Mouse (Mus musculus): Measurements from ENCODE around the gene Ugcg. TPM values are rescaled to one million over a fixed set of nuclear protein-coding genes. Genes with fewer than 3 reads are reported as not detected.

Gene Ugcg
- polyA plus RNA-seq, 1 experiment from 2014 or later: 24.7 TPM

DNA sequence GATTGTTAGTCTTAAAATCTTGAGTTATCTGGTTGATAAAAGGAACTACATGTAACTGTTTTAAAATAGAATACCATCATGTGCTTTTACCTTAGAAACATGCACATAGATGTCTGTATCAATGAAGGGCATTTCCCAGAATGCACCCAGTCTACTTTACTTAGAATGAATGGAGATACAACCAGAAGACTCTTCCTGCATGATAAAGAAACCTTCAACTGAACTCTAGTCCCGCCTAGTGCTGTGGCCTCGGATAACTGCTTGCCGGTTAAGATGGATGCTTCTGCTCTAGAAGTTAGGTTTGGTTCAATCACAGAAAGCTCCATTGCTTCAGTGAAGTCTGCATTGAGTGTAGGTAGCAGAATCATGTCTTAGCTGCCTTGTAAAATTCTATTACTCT lies 26.5 kb downstream of the Ugcg start:
- H3K36me3 ChIP-seq (replicated peaks; ENCODE audit: control insufficient read depth, insufficient read depth): peaks cover 65% of the 10 kb centered on the region
- no peaks in the 10 kb centered on the region for H3K4me1 ChIP-seq (replicated peaks; ENCODE audit: control insufficient read depth, insufficient read depth, low read length)
- H3K27ac ChIP-seq: no peak overlapping the region
- 94% methylated on average over 3 of the region's 3 CpGs for WGBS
- no peaks in the 10 kb centered on the region for H3K9me3 ChIP-seq (ENCODE audit: control insufficient read depth, low read length)
- ATAC-seq (ENCODE audit: low FRiP score): no peak
- H3K4me2 ChIP-seq (replicated peaks): no peak overlapping the region
- no peaks in the 10 kb centered on the region for H3K27me3 ChIP-seq (ENCODE audit: control insufficient read depth, insufficient read depth, low read length)
- H3K9ac ChIP-seq: no peak overlapping the region
- no peak overlapping the region for H3K4me3 ChIP-seq (replicated peaks; ENCODE audit: low read length)
- no peak for DNase-seq (ENCODE audit: low spot score)

DNA sequence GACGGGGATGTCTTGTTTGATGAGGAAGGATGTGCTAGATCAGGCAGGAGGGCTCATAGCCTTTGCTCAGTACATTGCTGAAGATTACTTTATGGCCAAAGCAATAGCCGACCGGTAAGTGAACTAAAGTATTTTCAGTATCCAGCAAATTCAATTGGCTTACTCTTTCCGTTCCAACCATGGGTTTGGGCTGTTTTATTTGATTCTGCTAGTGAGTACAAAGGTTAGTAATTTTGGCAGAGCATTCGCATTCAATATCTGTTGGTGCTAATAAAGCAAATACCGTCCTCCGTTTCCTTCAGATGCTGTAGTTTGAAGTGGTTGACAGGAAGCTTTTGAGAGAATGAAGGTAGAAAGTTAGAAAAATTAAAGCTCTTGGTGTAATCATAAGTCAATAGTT lies 28.0 kb downstream of the Ugcg start:
- WGBS: 98% methylated on average over 7 of the region's 7 CpGs
- Histone ChIP-seq H3K36me3 (replicated peaks; ENCODE audit: control insufficient read depth, insufficient read depth) (peaks cover 70% of the 10 kb centered on the region), H3K4me1 (replicated peaks; ENCODE audit: control insufficient read depth, insufficient read depth, low read length) (no peaks in the 10 kb centered on the region), H3K9me3 (ENCODE audit: control insufficient read depth, low read length) (no peaks in the 10 kb centered on the region), H3K4me3 (replicated peaks; ENCODE audit: low read length) (no peak overlapping the region), H3K27me3 (ENCODE audit: control insufficient read depth, insufficient read depth, low read length) (no peaks in the 10 kb centered on the region), H3K9ac (no peak overlapping the region), H3K27ac (no peak overlapping the region), H3K4me2 (replicated peaks) (no peak overlapping the region)
- DNase-seq (ENCODE audit: low spot score) (no peak), ATAC-seq (ENCODE audit: low FRiP score) (no peak)

DNA sequence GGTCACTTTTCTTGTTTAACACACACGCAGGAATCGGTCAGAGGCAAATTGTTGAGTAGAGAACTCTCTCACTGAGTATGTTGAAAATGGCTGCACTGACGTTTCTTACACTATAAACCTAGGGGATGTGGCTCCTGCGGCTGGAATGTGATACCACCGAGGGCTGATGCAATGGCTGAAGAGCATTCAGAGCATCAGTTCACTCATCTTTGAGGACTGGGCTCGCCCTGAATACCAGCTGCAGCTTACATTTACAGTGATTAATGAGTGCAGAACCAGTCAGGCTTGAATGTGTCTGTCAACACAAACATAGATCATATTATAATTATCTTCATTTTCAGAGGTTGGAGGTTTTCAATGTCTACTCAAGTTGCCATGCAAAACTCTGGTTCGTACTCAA lies 29.1 kb downstream of the Ugcg start:
- DNase-seq (ENCODE audit: low spot score): no peak
- Histone ChIP-seq H3K9me3 (ENCODE audit: control insufficient read depth, low read length) (no peaks in the 10 kb centered on the region), H3K4me3 (replicated peaks; ENCODE audit: low read length) (no peak overlapping the region), H3K4me1 (replicated peaks; ENCODE audit: control insufficient read depth, insufficient read depth, low read length) (no peaks in the 10 kb centered on the region), H3K27me3 (ENCODE audit: control insufficient read depth, insufficient read depth, low read length) (no peaks in the 10 kb centered on the region), H3K4me2 (replicated peaks) (no peak overlapping the region), H3K9ac (no peak overlapping the region), H3K27ac (no peak overlapping the region), H3K36me3 (replicated peaks; ENCODE audit: control insufficient read depth, insufficient read depth) (peaks cover 73% of the 10 kb centered on the region)
- no peak for ATAC-seq (ENCODE audit: low FRiP score)
- 89% methylated on average over 7 of the region's 7 CpGs for WGBS

DNA sequence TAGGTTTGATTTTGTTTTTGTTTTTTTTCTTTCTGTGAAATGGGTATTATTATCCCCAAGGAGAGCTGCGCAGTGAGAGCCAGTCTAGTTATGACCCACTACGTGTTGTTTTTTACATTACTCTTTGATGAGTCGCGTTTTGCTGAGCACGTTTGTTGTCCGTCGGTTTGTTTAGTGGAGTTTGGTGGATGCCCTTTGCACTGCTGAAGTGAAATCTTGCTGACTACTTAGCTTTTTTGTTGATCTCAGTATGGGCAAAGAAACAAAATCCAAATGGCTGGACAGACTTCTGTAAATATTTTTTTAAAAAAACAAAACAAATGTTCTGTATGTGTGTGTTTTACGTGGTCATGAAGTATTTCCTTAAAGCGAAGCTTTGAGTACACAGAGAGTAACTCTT lies 33.2 kb downstream of the Ugcg start:
- H3K36me3 ChIP-seq (replicated peaks; ENCODE audit: control insufficient read depth, insufficient read depth): peaks cover 53% of the 10 kb centered on the region
- H3K9ac ChIP-seq: no peak overlapping the region

DNA sequence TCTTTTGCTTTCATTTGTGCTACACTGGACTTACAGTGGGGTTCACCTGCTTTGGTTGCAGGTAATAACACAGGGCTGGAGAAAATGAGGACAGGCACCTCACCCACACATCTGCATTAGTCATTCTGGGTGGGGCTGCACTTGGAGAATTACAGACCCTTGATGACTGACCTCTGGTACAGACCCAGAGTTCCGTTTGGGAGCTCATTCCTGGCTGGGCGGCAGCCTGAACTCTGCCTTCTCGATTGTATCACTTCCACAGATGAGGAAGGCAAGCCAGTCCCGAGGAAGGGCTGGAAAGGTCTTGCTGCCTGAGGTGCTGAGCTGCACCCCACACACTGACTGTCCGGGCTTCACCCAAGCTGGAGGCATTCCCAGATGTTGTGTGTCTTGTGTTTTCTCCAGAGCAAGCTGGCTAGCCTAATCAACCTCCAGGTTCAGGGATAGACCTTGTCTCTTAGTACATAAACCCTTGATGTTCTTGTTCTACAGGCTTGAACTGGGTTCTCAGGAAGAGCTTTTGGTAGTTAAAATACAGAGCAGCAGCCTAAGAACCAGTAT lies 34.1 kb downstream of the Ugcg start:
- no peak for DNase-seq (ENCODE audit: low spot score)
- H3K9me3 ChIP-seq (ENCODE audit: control insufficient read depth, low read length): no peaks in the 10 kb centered on the region
- H3K36me3 ChIP-seq (replicated peaks; ENCODE audit: control insufficient read depth, insufficient read depth): peaks cover 45% of the 10 kb centered on the region
- no peak for ATAC-seq (ENCODE audit: low FRiP score)
- H3K4me1 ChIP-seq (replicated peaks; ENCODE audit: control insufficient read depth, insufficient read depth, low read length): no peaks in the 10 kb centered on the region
- no peak overlapping the region for H3K27ac ChIP-seq
- H3K9ac ChIP-seq: no peak overlapping the region
- H3K27me3 ChIP-seq (ENCODE audit: control insufficient read depth, insufficient read depth, low read length): no peaks in the 10 kb centered on the region
- H3K4me3 ChIP-seq (replicated peaks; ENCODE audit: low read length): no peak overlapping the region
- 92% methylated on average over 5 of the region's 5 CpGs for WGBS
- H3K4me2 ChIP-seq (replicated peaks): no peak overlapping the region

More for the DNA sequence above, 33.2 kb downstream of the Ugcg start:
- Histone ChIP-seq H3K4me1 (replicated peaks; ENCODE audit: control insufficient read depth, insufficient read depth, low read length) (no peaks in the 10 kb centered on the region), H3K27me3 (ENCODE audit: control insufficient read depth, insufficient read depth, low read length) (no peaks in the 10 kb centered on the region), H3K9me3 (ENCODE audit: control insufficient read depth, low read length) (no peaks in the 10 kb centered on the region), H3K27ac (no peak overlapping the region), H3K4me3 (replicated peaks; ENCODE audit: low read length) (no peak overlapping the region), H3K4me2 (replicated peaks) (no peak overlapping the region)
- DNase-seq (ENCODE audit: low spot score) (no peak), ATAC-seq (ENCODE audit: low FRiP score) (no peak)
- 90% methylated on average over 9 of the region's 9 CpGs for WGBS

DNA sequence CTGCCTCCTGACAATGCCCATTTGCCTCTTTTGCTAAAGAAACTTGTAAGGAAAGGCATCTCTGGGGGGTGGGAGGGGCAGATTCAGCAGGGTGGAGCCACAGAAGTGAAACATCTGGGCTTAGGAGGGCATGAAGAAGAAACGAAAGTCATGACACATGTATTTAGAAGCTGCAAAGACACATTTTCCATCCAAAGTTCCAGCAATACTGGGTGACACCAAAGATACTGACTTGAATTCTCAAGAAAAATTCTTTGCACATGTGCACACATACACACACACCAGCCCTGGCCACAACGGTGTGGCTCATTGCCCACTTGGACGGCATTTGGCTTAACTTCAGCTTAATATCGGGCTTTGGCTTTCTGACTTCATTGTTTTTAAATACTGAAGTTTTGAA lies 35.8 kb downstream of the Ugcg start:
- ATAC-seq (ENCODE audit: low FRiP score): no peak
- Histone ChIP-seq H3K4me3 (replicated peaks; ENCODE audit: low read length) (no peak overlapping the region), H3K4me2 (replicated peaks) (no peak overlapping the region), H3K9me3 (ENCODE audit: control insufficient read depth, low read length) (no peaks in the 10 kb centered on the region), H3K4me1 (replicated peaks; ENCODE audit: control insufficient read depth, insufficient read depth, low read length) (no peaks in the 10 kb centered on the region), H3K36me3 (replicated peaks; ENCODE audit: control insufficient read depth, insufficient read depth) (peaks cover 31% of the 10 kb centered on the region), H3K27me3 (ENCODE audit: control insufficient read depth, insufficient read depth, low read length) (no peaks in the 10 kb centered on the region), H3K27ac (no peak overlapping the region), H3K9ac (no peak overlapping the region)
- DNase-seq (ENCODE audit: low spot score): no peak
- 94% methylated on average over 4 of the region's 4 CpGs for WGBS

DNA sequence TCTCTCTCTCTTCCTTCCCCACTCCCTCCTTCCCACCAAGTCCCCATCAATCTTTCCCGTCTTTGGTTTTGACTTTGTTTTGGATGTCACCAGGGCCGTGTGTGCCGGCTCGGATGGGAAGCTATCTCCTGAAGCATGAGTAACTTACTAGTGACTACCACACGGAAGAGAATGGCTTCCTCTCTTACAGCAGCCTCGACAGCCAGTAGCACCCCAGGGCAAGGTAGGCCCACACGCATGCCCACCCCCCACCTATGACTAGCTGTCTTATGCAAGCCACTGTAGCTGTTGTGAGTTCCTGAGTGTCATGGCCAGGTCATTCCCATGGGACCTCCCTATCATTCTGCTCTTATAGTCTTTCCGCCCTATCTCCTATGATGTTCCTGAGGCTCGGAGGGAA lies 38.0 kb downstream of the Ugcg start:
- DNase-seq (ENCODE audit: low spot score): no peak
- H3K9ac ChIP-seq: no peak overlapping the region
- 88% methylated on average over 9 of the region's 9 CpGs for WGBS
- H3K27ac ChIP-seq: no peak overlapping the region
- H3K36me3 ChIP-seq (replicated peaks; ENCODE audit: control insufficient read depth, insufficient read depth): peaks cover 19% of the 10 kb centered on the region
- no peak overlapping the region for H3K4me3 ChIP-seq (replicated peaks; ENCODE audit: low read length)
- H3K9me3 ChIP-seq (ENCODE audit: control insufficient read depth, low read length): no peaks in the 10 kb centered on the region
- H3K4me2 ChIP-seq (replicated peaks): no peak overlapping the region
- no peaks in the 10 kb centered on the region for H3K4me1 ChIP-seq (replicated peaks; ENCODE audit: control insufficient read depth, insufficient read depth, low read length)
- ATAC-seq (ENCODE audit: low FRiP score): no peak
- H3K27me3 ChIP-seq (ENCODE audit: control insufficient read depth, insufficient read depth, low read length): no peaks in the 10 kb centered on the region

DNA sequence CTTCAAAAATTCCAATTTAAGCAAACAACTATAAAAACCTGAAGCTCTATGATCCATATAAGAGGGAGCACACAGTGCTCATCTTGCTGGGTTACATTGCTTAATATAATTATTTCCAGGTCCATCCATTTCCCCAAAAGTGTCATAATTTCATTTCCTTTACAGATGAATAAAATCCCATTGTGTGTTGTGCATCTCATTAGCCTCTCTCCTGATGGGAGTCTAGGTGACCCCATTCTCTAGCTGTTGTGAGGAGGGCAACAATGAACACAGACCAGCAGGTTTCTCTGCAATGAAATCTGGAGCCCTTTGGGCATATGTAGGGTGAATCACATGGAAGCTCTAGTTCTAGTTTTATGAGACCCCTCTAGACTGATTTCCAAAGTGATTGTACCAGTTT lies 39.9 kb downstream of the Ugcg start:
- Histone ChIP-seq H3K9ac (no peak overlapping the region), H3K27me3 (ENCODE audit: control insufficient read depth, insufficient read depth, low read length) (no peaks in the 10 kb centered on the region), H3K4me1 (replicated peaks; ENCODE audit: control insufficient read depth, insufficient read depth, low read length) (no peaks in the 10 kb centered on the region), H3K4me3 (replicated peaks; ENCODE audit: low read length) (no peak overlapping the region), H3K27ac (no peak overlapping the region), H3K36me3 (replicated peaks; ENCODE audit: control insufficient read depth, insufficient read depth) (peaks cover 3% of the 10 kb centered on the region; the same call in 1 of the 2 replicates), H3K4me2 (replicated peaks) (no peak overlapping the region), H3K9me3 (ENCODE audit: control insufficient read depth, low read length) (no peaks in the 10 kb centered on the region)
- no peak for DNase-seq (ENCODE audit: low spot score)
- no peak for ATAC-seq (ENCODE audit: low FRiP score)

DNA sequence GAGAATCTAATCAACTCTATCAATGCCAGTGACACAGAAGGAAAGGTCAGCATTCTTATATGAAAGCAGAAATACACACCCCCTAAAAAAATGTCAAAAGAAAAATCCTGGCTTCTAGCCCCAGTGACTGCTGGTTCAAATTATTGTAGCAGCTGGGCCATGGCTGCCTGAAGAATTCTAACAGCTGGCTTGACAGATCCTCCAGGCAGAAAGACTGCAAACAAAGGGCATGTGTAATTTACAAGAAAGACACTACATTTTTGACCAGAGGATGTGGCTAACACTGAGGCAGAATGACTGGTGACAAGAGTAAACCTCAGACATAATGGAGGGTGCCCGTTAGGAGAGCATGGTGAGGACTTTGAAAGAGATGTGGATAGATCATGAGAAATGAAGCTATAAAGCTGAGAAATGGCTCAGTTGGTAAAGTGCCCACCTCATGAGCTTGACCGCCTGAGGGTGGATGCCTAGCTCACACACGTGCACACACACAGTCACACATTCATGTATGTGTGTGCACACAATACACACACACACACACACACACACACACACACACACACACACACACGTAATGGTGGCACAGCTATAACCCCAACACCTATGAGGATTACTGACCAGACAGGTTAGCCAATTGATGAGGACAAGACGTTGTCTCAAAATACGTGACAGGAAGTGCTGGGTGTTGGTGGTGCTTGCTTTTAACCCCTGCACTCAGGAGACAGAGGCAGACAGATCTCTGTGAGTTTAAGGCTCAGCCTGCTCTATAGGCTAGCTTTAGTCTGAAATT lies 42.4 kb downstream of the Ugcg start:
- WGBS: 89% methylated on average over 6 of the region's 6 CpGs

More for the DNA sequence above, 42.4 kb downstream of the Ugcg start:
- H3K27me3 ChIP-seq (ENCODE audit: control insufficient read depth, insufficient read depth, low read length): no peaks in the 10 kb centered on the region
- no peaks in the 10 kb centered on the region for H3K36me3 ChIP-seq (replicated peaks; ENCODE audit: control insufficient read depth, insufficient read depth)
- H3K4me3 ChIP-seq (replicated peaks; ENCODE audit: low read length): no peak overlapping the region
- ATAC-seq (ENCODE audit: low FRiP score): no peak
- no peak for DNase-seq (ENCODE audit: low spot score)
- no peak overlapping the region for H3K4me2 ChIP-seq (replicated peaks)
- no peak overlapping the region for H3K9ac ChIP-seq
- 0 out of 2 replicates have a peak overlapping the region, but pooled peaks have one; percentile 27 for H3K27ac ChIP-seq
- no peaks in the 10 kb centered on the region for H3K4me1 ChIP-seq (replicated peaks; ENCODE audit: control insufficient read depth, insufficient read depth, low read length)
- H3K9me3 ChIP-seq (ENCODE audit: control insufficient read depth, low read length): no peaks in the 10 kb centered on the region
